Mouse (Mus musculus): ENCODE measurements around the gene Sphk2. TPM values are rescaled to one million over a fixed set of nuclear protein-coding genes. Genes with fewer than 3 reads are reported as not detected.

Gene Sphk2
- total and polyA plus RNA-seq, 2 experiments from 2014 or later: 11.1 to 19.5 TPM

DNA sequence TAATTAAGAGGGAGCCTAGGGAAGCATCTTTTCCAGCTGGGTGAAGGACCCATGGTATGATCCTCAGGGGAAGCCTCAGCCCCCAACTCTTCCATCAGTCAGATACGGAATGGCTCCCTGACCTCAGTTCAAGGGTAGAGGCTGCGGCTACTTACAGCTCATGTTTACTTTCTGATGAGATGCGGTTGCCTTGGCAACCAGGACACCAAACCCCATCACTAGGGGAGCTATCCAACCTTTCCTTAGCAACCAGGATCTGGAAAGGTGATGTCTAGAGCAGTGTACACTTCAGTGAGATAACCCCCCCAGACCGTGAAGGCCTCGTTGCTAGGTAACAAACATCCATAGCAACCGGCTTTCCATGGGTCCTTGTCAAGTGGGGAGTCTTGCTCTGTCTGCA lies 8.8 kb downstream of the Sphk2 start:
- Histone ChIP-seq H3K4me2 (ENCODE audit: low read depth, low read length) (no peak overlapping the region), H3K4me3 (ENCODE audit: low read depth, low read length) (no peak overlapping the region), H3K27ac (ENCODE audit: low read depth) (no peak overlapping the region; the same call in 1 of the 2 replicates), H3K4me1 (ENCODE audit: control insufficient read depth, insufficient read depth) (peaks cover 19% of the 10 kb centered on the region), H3K9ac (replicated peaks; ENCODE audit: low read depth, low read length) (no peak overlapping the region), H3K27me3 (ENCODE audit: control insufficient read depth, insufficient read depth, low read length) (no peaks in the 10 kb centered on the region), H3K9me3 (replicated peaks; ENCODE audit: control insufficient read depth, low read length) (no peaks in the 10 kb centered on the region), H3K36me3 (replicated peaks; ENCODE audit: control insufficient read depth, insufficient read depth, low read length) (peaks cover 42% of the 10 kb centered on the region)
- TF ChIP-seq EP300 (IDR thresholded peaks at IDR 0.05; ENCODE audit: low read depth) (no peak), CTCF (IDR thresholded peaks at IDR 0.05; ENCODE audit: low read depth) (no peak)
- ATAC-seq (ENCODE audit: insufficient read depth, low read depth) (no peak), DNase-seq (ENCODE audit: low spot score) (no peak)
- 42% methylated on average over 6 of the region's 6 CpGs for WGBS

GRCm38 (mm10) chr7:45708221-45708761 lies 9.5 kb downstream of the Sphk2 start:
- peak overlapping the region; percentile 96 for H3K4me2 ChIP-seq (ENCODE audit: low read depth, low read length)
- peaks cover 22% of the 10 kb centered on the region for H3K4me1 ChIP-seq (ENCODE audit: control insufficient read depth, insufficient read depth)
- H3K9ac ChIP-seq (replicated peaks; ENCODE audit: low read depth, low read length): peak overlapping the region; percentile 32
- TF ChIP-seq EP300 (IDR thresholded peaks at IDR 0.05; ENCODE audit: low read depth): no peak
- TF ChIP-seq CTCF (IDR thresholded peaks at IDR 0.05; ENCODE audit: low read depth): no peak
- H3K27ac ChIP-seq (ENCODE audit: low read depth): peak overlapping the region; percentile 98
- ATAC-seq (ENCODE audit: insufficient read depth, low read depth): no peak
- no peak for DNase-seq (ENCODE audit: low spot score)
- H3K4me3 ChIP-seq (ENCODE audit: low read depth, low read length): peak overlapping the region; percentile 77
- WGBS: 43% methylated on average over 13 of the region's 13 CpGs
- H3K9me3 ChIP-seq (replicated peaks; ENCODE audit: control insufficient read depth, low read length): no peaks in the 10 kb centered on the region
- H3K27me3 ChIP-seq (ENCODE audit: control insufficient read depth, insufficient read depth, low read length): no peaks in the 10 kb centered on the region
- peaks cover 39% of the 10 kb centered on the region for H3K36me3 ChIP-seq (replicated peaks; ENCODE audit: control insufficient read depth, insufficient read depth, low read length)

- peaks cover 31% of the 10 kb centered on the region for H3K36me3 ChIP-seq (replicated peaks; ENCODE audit: control insufficient read depth, insufficient read depth, low read length)
- H3K27ac ChIP-seq (ENCODE audit: low read depth): peak overlapping the region; percentile 98
- no peaks in the 10 kb centered on the region for H3K9me3 ChIP-seq (replicated peaks; ENCODE audit: control insufficient read depth, low read length)
- ATAC-seq (ENCODE audit: insufficient read depth, low read depth): peak; percentile 52
- H3K4me1 ChIP-seq (ENCODE audit: control insufficient read depth, insufficient read depth): peaks cover 24% of the 10 kb centered on the region
- TF ChIP-seq EP300 (IDR thresholded peaks at IDR 0.05; ENCODE audit: low read depth) (peak; percentile 98), CTCF (IDR thresholded peaks at IDR 0.05; ENCODE audit: low read depth) (no peak)
- peak overlapping the region; percentile 41 for H3K9ac ChIP-seq (replicated peaks; ENCODE audit: low read depth, low read length)
- no peaks in the 10 kb centered on the region for H3K27me3 ChIP-seq (ENCODE audit: control insufficient read depth, insufficient read depth, low read length)
- peak overlapping the region; percentile 96 for H3K4me2 ChIP-seq (ENCODE audit: low read depth, low read length)
- peak overlapping the region; percentile 77 for H3K4me3 ChIP-seq (ENCODE audit: low read depth, low read length)
- under 1% methylated on average over 27 of the region's 27 CpGs for WGBS
- peak; percentile 95 for DNase-seq (ENCODE audit: low spot score)
Observed at GRCm38 (mm10) chr7:45707375-45707967, 10.3 kb downstream of the Sphk2 start.

- Histone ChIP-seq H3K9me3 (replicated peaks; ENCODE audit: control insufficient read depth, low read length) (no peaks in the 10 kb centered on the region), H3K9ac (replicated peaks; ENCODE audit: low read depth, low read length) (peak overlapping the region; percentile 92)
- WGBS: under 1% methylated on average over 39 of the region's 45 CpGs
Observed at GRCm38 (mm10) chr7:45706721-45707241, 11.0 kb downstream of the Sphk2 start.

GRCm38 (mm10) chr7:45705873-45706281 lies 11.9 kb downstream of the Sphk2 start:
- Histone ChIP-seq H3K4me2 (ENCODE audit: low read depth, low read length) (peak overlapping the region; percentile 96), H3K9ac (replicated peaks; ENCODE audit: low read depth, low read length) (peak overlapping the region; percentile 92), H3K36me3 (replicated peaks; ENCODE audit: control insufficient read depth, insufficient read depth, low read length) (peaks cover 17% of the 10 kb centered on the region), H3K9me3 (replicated peaks; ENCODE audit: control insufficient read depth, low read length) (no peaks in the 10 kb centered on the region), H3K4me3 (ENCODE audit: low read depth, low read length) (peak overlapping the region; percentile 77), H3K27me3 (ENCODE audit: control insufficient read depth, insufficient read depth, low read length) (no peaks in the 10 kb centered on the region), H3K4me1 (ENCODE audit: control insufficient read depth, insufficient read depth) (peaks cover 24% of the 10 kb centered on the region), H3K27ac (ENCODE audit: low read depth) (peak overlapping the region; percentile 98)
- TF ChIP-seq EP300 (IDR thresholded peaks at IDR 0.05; ENCODE audit: low read depth): no peak
- no peak for TF ChIP-seq CTCF (IDR thresholded peaks at IDR 0.05; ENCODE audit: low read depth)
- DNase-seq (ENCODE audit: low spot score): peak; percentile 85
- 2% methylated on average over 7 of the region's 7 CpGs for WGBS
- peak; percentile 10; the same call in 1 of the 2 replicates for ATAC-seq (ENCODE audit: insufficient read depth, low read depth)

More at GRCm38 (mm10) chr7:45706721-45707241, 11.0 kb downstream of the Sphk2 start:
- ATAC-seq (ENCODE audit: insufficient read depth, low read depth) (peak; percentile 28), DNase-seq (ENCODE audit: low spot score) (peak; percentile 86)
- peak overlapping the region; percentile 77 for H3K4me3 ChIP-seq (ENCODE audit: low read depth, low read length)
- peaks cover 24% of the 10 kb centered on the region for H3K4me1 ChIP-seq (ENCODE audit: control insufficient read depth, insufficient read depth)
- peak overlapping the region; percentile 96 for H3K4me2 ChIP-seq (ENCODE audit: low read depth, low read length)
- peak overlapping the region; percentile 98 for H3K27ac ChIP-seq (ENCODE audit: low read depth)
- H3K27me3 ChIP-seq (ENCODE audit: control insufficient read depth, insufficient read depth, low read length): no peaks in the 10 kb centered on the region
- peaks cover 24% of the 10 kb centered on the region for H3K36me3 ChIP-seq (replicated peaks; ENCODE audit: control insufficient read depth, insufficient read depth, low read length)
- TF ChIP-seq EP300 (IDR thresholded peaks at IDR 0.05; ENCODE audit: low read depth) (no peak), CTCF (IDR thresholded peaks at IDR 0.05; ENCODE audit: low read depth) (no peak)
